In genomic region chr2:118509688-118510446, GRCm38 (mm10) we compare ENCODE assay signal across 8 mouse cellular contexts. TPM values are rescaled to one million over a fixed set of nuclear protein-coding genes. Genes with fewer than 3 reads are reported as not detected.
DNase-seq lines count a peak whose midpoint lies in the region; ATAC-seq and TF ChIP-seq lines count a peak whose summit lies in the region.
"Had no signal": no experiment of that assay in that cellular context is flagged by ENCODE, and none has a peak within 500 bp of the region (broad histone marks: within the 10 kb centered on the region; RNA-seq: fewer than 3 reads in every experiment).

No protein-coding gene starts in this region.

- no peak overlapping the region for H3K9ac ChIP-seq in kidney, embryonic 16.5 days (replicated peaks; ENCODE audit: low read length)
- 0 out of 2 replicates have a peak overlapping the region, but pooled peaks have one; percentile 9 for H3K9ac ChIP-seq in embryonic facial prominence, embryonic 14.5 days (ENCODE audit: low read depth, low read length)
- peak overlapping the region; percentile 63 for H3K9ac ChIP-seq in hindbrain, embryonic 13.5 days

- 0 out of 2 replicates have a peak overlapping the region, but pooled peaks have one; percentile 1 for H3K4me2 ChIP-seq in kidney, embryonic 16.5 days (replicated peaks; ENCODE audit: low read depth, low read length)
- H3K4me2 ChIP-seq in embryonic facial prominence, embryonic 14.5 days (ENCODE audit: low read depth, low read length): peak overlapping the region; percentile 18; the same call in 1 of the 2 replicates
- H3K4me2 ChIP-seq in hindbrain, embryonic 13.5 days: peak overlapping the region; percentile 10; the same call in 1 of the 2 replicates
- peak overlapping the region; percentile 49 for H3K4me2 ChIP-seq in myocyte (ENCODE audit: low read depth)

- no peaks in the 10 kb centered on the region for H3K79me2 ChIP-seq in myocyte (ENCODE audit: control insufficient read depth, insufficient read depth)

- peaks cover 36% of the 10 kb centered on the region for H3K4me1 ChIP-seq in kidney, embryonic 16.5 days (ENCODE audit: insufficient read depth, low read length)
- peaks cover 23% of the 10 kb centered on the region for H3K4me1 ChIP-seq in embryonic facial prominence, embryonic 14.5 days (ENCODE audit: control insufficient read depth, insufficient read depth, low read length)
- H3K4me1 ChIP-seq in hindbrain, embryonic 13.5 days (replicated peaks): peaks cover 21% of the 10 kb centered on the region

- DNase-seq in kidney, postnatal 14 days: no peak
- no peak for DNase-seq in embryonic facial prominence, embryonic 14.5 days (ENCODE audit: low spot score)
- DNase-seq in layer of hippocampus, postnatal 36 days: no peak
- DNase-seq: thymus, adult 2 months had no signal

- no peak for ATAC-seq in kidney, embryonic 16.5 days (ENCODE audit: low FRiP score, low TSS enrichment)
- no peak for ATAC-seq in embryonic facial prominence, embryonic 14.5 days (ENCODE audit: low read depth)
- ATAC-seq in hindbrain, embryonic 13.5 days (ENCODE audit: low FRiP score): peak; percentile 66; the same call in 1 of the 2 replicates
- ATAC-seq in megakaryocyte progenitor cell, adult 5-6 weeks (replicated peaks; ENCODE audit: poor library complexity): no peak

- H3K36me3 ChIP-seq in kidney, embryonic 16.5 days (ENCODE audit: insufficient read depth, low read length): no peaks in the 10 kb centered on the region
- no peaks in the 10 kb centered on the region for H3K36me3 ChIP-seq in embryonic facial prominence, embryonic 14.5 days (ENCODE audit: control insufficient read depth, insufficient read depth, low read length)
- no peaks in the 10 kb centered on the region for H3K36me3 ChIP-seq in hindbrain, embryonic 13.5 days
- no peaks in the 10 kb centered on the region for H3K36me3 ChIP-seq in myocyte (ENCODE audit: control insufficient read depth, insufficient read depth)

- H3K9me3 ChIP-seq in kidney, embryonic 16.5 days (ENCODE audit: low read length): no peaks in the 10 kb centered on the region
- no peaks in the 10 kb centered on the region for H3K9me3 ChIP-seq in embryonic facial prominence, embryonic 14.5 days (ENCODE audit: control insufficient read depth, low read length)
- no peaks in the 10 kb centered on the region for H3K9me3 ChIP-seq in hindbrain, embryonic 13.5 days

- no peaks in the 10 kb centered on the region for H3K27me3 ChIP-seq in kidney, embryonic 16.5 days (ENCODE audit: insufficient read depth, low read length)
- no peaks in the 10 kb centered on the region for H3K27me3 ChIP-seq in embryonic facial prominence, embryonic 14.5 days (replicated peaks; ENCODE audit: control insufficient read depth, insufficient read depth, low read length)
- H3K27me3 ChIP-seq in hindbrain, embryonic 13.5 days: peaks cover 30% of the 10 kb centered on the region
- no peaks in the 10 kb centered on the region for H3K27me3 ChIP-seq in myocyte (ENCODE audit: control insufficient read depth, insufficient read depth, insufficient read length)

- WGBS in kidney, embryonic 16.5 days: 29% methylated on average over 8 of the region's 8 CpGs
- 46% methylated on average over 8 of the region's 8 CpGs for WGBS in embryonic facial prominence, embryonic 14.5 days
- WGBS in hindbrain, embryonic 13.5 days: 47% methylated on average over 8 of the region's 8 CpGs

- no peak overlapping the region for H3K4me3 ChIP-seq in kidney, embryonic 16.5 days (ENCODE audit: low read length)
- no peak overlapping the region for H3K4me3 ChIP-seq in embryonic facial prominence, embryonic 14.5 days (ENCODE audit: low read depth, low read length)
- no peak overlapping the region for H3K4me3 ChIP-seq in hindbrain, embryonic 13.5 days
- no peak overlapping the region for H3K4me3 ChIP-seq in myocyte

- no peak overlapping the region for H3ac ChIP-seq in myocyte (ENCODE audit: control insufficient read depth, insufficient read length)

- H3K27ac ChIP-seq in kidney, embryonic 16.5 days (ENCODE audit: low read length): peak overlapping the region; percentile 65
- H3K27ac ChIP-seq in embryonic facial prominence, embryonic 14.5 days (replicated peaks; ENCODE audit: low read depth, low read length): peak overlapping the region; percentile 71
- H3K27ac ChIP-seq in hindbrain, embryonic 13.5 days: peak overlapping the region; percentile 79

- no peak for TF ChIP-seq POLR2A in myocyte (IDR thresholded peaks at IDR 0.05; ENCODE audit: insufficient read length, low read depth)

TF ChIP-seq in myocyte, 11 proteins besides CTCF, POLR2A, EP300 and RAD21:
- TF ChIP-seq TCF3 (IDR thresholded peaks at IDR 0.05; ENCODE audit: insufficient read length, low read depth) (no peak), E2F4 (IDR thresholded peaks at IDR 0.05; ENCODE audit: insufficient read depth) (no peak), USF1 (IDR thresholded peaks at IDR 0.05; ENCODE audit: low read depth) (no peak), MYOG (IDR thresholded peaks at IDR 0.05; ENCODE audit: control insufficient read depth in 1 of 3, insufficient read depth in 1 of 3, insufficient read length in 2 of 3, low read depth in 2 of 3) (no peak), MYOD1 (IDR thresholded peaks at IDR 0.05; ENCODE audit: control insufficient read depth in 1 of 3, insufficient read length in 2 of 3, low read depth in 2 of 3) (no peak), REST (IDR thresholded peaks at IDR 0.05; ENCODE audit: insufficient read depth, insufficient read length) (no peak), MAX (IDR thresholded peaks at IDR 0.05; ENCODE audit: low read depth) (no peak), SRF (IDR thresholded peaks at IDR 0.05; ENCODE audit: control insufficient read depth, insufficient read length, low read depth) (no peak), CEBPB (IDR thresholded peaks at IDR 0.05; ENCODE audit: insufficient read depth, poor library complexity, severe bottlenecking) (no peak), TCF12 (IDR thresholded peaks at IDR 0.05; ENCODE audit: insufficient read depth, poor library complexity, severe bottlenecking) (no peak), POLR2AphosphoS2 (IDR thresholded peaks at IDR 0.05; ENCODE audit: insufficient read length, low read depth) (no peak)

RNA-seq across cellular contexts. Expression of gene Srp14, which starts 30.4 kb away (rescaled TPM):
- polyA plus RNA-seq in kidney, embryonic 16.5 days (2015; fragmentation: Nextera tagmentation; extraction: Ambion mirVana): 216 and 231 TPM in 2 replicates
- 237 and 260 TPM in 2 replicates for polyA plus RNA-seq in embryonic facial prominence, embryonic 14.5 days (2014; fragmentation: Nextera tagmentation; extraction: Ambion mirVana)
- polyA plus RNA-seq in hindbrain, embryonic 13.5 days (2015; fragmentation: Nextera tagmentation; extraction: Ambion mirVana): 362 and 376 TPM in 2 replicates
- 311 TPM for polyA plus RNA-seq in myocyte (2012; fragmentation: generic; extraction: Trizol)
- total RNA-seq in layer of hippocampus, postnatal 36 days (2021): 100 to 1,000 TPM; 168 to 197 TPM
- total RNA-seq in megakaryocyte progenitor cell, adult 5-6 weeks (2015): 166 and 168 TPM in 2 replicates
- 203 and 225 TPM in 2 replicates for total RNA-seq in megakaryocyte progenitor cell, adult 5-6 weeks (2017)

RNA-seq across cellular contexts. Expression of gene Bmf, which starts 39.6 kb away (rescaled TPM):
- polyA plus RNA-seq in kidney, embryonic 16.5 days (2015; fragmentation: Nextera tagmentation; extraction: Ambion mirVana): 7.6 and 9.9 TPM in 2 replicates
- 5.6 and 7.6 TPM in 2 replicates for polyA plus RNA-seq in embryonic facial prominence, embryonic 14.5 days (2014; fragmentation: Nextera tagmentation; extraction: Ambion mirVana)
- 4.7 and 5.3 TPM in 2 replicates for polyA plus RNA-seq in hindbrain, embryonic 13.5 days (2015; fragmentation: Nextera tagmentation; extraction: Ambion mirVana)
- polyA plus RNA-seq in myocyte (2012; fragmentation: generic; extraction: Trizol): 4.8 TPM
- total RNA-seq in layer of hippocampus, postnatal 36 days (2021): 1 to 10 TPM; 1.9 to 3.8 TPM
- total RNA-seq in megakaryocyte progenitor cell, adult 5-6 weeks (2015): 0.20 and 0.56 TPM in 2 replicates
- total RNA-seq in megakaryocyte progenitor cell, adult 5-6 weeks (2017): 0.51 and 0.71 TPM in 2 replicates
